Comparison of ENCODE assay signal across 7 mouse cellular contexts in the genomic region with DNA sequence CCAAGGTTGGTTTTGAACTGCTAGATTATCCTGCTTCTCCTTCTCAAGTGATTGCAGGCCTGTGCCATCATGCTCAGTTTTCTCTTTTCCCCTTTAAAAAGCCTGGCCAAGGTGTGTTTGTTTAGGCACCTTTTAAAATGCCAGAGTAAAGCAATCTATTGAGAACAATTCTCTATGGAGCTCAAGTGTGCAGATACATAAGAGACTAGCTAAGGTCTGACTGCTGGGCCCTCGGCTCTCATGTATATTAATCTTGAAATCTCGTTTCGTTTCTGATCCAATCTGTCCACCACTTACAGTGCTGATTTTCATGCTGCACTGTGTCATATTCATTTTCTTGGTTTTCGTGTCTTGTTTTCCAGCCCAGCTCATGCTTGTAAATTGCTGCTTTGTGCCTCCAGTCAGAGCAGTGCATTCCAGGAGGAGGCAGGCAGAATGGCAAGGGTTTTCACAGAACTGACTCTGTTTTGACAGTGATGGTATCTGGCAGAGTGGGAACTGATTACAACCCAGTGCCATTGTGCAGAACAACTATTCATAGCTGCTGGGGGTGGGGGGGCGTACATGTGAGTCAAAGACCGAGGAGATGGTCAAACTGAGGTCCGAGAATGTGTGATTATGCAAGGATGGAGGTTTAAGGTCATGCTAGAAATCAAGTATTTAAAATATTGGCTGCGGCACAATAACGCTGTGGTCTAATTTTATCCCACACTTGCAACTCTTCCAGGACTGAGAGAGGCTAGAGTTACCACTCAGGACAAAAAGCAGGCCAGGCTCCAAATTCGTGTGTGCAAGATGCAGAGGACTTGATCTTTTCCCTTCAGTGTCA.
A peak's percentile ranks its signal among the peaks of the same experiment; 100 is the strongest.
DNase-seq lines count a peak whose midpoint lies in the region.

No protein-coding gene starts in this region.

- DNase-seq in ovary, adult 18-20 months (ENCODE audit: low spot score) = peak; percentile 2
- DNase-seq in ovary, postnatal 36 days (ENCODE audit: low spot score) = no peak
- peak; percentile 13 to 15 for DNase-seq in frontal cortex, postnatal 14 days (ENCODE audit: low spot score in 2 of 2)
- DNase-seq in layer of hippocampus, adult 11-12 months (ENCODE audit: low spot score) = peak; percentile 35
- DNase-seq in retina, embryonic 14.5 days (ENCODE audit: low spot score) = peak; percentile 76
- DNase-seq in spleen, postnatal 14 days (ENCODE audit: low spot score in 2 of 2) = no peak
- no peak for DNase-seq in thymus, postnatal 36 days

Comparison
In these comparisons a context has a peak if more than half of its experiments do, and no peak if none do; other contexts are left out.
1. DNase-seq: peak in ovary, adult 18-20 months (single experiment), frontal cortex, postnatal 14 days (2 of 2), layer of hippocampus, adult 11-12 months (single experiment) and retina, embryonic 14.5 days (single experiment); none in ovary, postnatal 36 days (single experiment), spleen, postnatal 14 days (0 of 2) and thymus, postnatal 36 days (0 of 2).